Mouse (Mus musculus): ENCODE results near the gene Nr1i3.

DNA sequence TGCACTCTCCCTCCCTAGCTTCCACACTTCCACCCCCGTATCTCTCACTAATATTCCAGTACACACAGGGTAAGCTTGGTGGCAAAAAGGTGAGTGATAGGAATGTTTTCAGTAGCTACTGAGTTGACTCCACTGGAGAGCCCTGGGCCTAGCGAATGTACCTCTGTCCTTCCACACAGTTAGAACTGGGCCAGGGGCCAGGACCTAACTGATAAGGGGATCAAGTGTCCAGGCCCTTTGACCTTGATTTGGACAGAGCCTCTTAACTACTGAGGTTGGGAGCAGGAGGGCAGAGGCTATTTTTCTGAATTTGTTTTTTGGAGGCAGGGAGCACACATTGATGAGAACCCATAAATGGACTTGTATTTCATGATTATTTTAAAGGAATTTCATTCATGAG is 10.0 kb downstream of the Nr1i3 start:
- TF ChIP-seq CTCF (IDR thresholded peaks at IDR 0.05; ENCODE audit: low read depth) = no peak
- TF ChIP-seq EP300 (optimal IDR thresholded peaks at IDR 0.05) = no peak

All from stomach, postnatal 0 days (tissue).